Mouse (Mus musculus): ENCODE data around the gene Mlxipl. TPM values are rescaled to one million over a fixed set of nuclear protein-coding genes. Genes with fewer than 3 reads are reported as not detected.

Mlxipl gene
- total and polyA plus RNA-seq, 2 experiments from 2014 or later = 0.76 to 1.0 TPM

DNA sequence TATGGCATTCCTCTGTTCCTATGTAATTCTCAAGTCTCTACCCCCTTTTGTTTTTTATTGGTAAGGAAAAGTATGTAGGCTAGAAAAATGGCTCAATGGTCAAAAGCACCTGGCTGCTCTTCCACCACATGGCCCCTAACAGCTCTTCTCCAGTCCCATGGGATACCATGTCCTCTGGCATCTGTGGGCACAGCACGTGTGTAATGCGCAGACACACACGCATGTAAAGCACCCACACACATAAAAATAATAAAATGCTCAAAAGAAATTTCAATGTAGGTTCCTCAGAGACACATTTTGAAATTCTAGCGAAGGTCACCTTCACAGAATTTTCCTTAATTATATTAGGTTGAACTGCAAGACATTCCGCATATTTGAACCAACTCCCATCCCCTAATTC, 79.8 kb downstream of the Mlxipl start:
- ATAC-seq = no peak
- no peaks in the 10 kb centered on the region for H3K9me3 ChIP-seq (ENCODE audit: low read length)
- peak overlapping the region; percentile 75 for H3K4me3 ChIP-seq (ENCODE audit: low read depth, low read length)
- no peak for DNase-seq
- H3K36me3 ChIP-seq (ENCODE audit: insufficient read depth) = peaks cover 27% of the 10 kb centered on the region
- peaks cover 6% of the 10 kb centered on the region; the same call in 1 of the 2 replicates for H3K4me1 ChIP-seq (ENCODE audit: insufficient read depth)
- H3K27me3 ChIP-seq (ENCODE audit: insufficient read depth, low read length) = no peaks in the 10 kb centered on the region
- peak overlapping the region; percentile 85 for H3K9ac ChIP-seq
- no peak for TF ChIP-seq CTCF (IDR thresholded peaks at IDR 0.05; ENCODE audit: low read depth)
- H3K27ac ChIP-seq (ENCODE audit: low read depth, low read length) = no peak overlapping the region
- 95% methylated on average over 5 of the region's 5 CpGs for WGBS
- peak overlapping the region; percentile 85 for H3K4me2 ChIP-seq (ENCODE audit: low read depth)

DNA sequence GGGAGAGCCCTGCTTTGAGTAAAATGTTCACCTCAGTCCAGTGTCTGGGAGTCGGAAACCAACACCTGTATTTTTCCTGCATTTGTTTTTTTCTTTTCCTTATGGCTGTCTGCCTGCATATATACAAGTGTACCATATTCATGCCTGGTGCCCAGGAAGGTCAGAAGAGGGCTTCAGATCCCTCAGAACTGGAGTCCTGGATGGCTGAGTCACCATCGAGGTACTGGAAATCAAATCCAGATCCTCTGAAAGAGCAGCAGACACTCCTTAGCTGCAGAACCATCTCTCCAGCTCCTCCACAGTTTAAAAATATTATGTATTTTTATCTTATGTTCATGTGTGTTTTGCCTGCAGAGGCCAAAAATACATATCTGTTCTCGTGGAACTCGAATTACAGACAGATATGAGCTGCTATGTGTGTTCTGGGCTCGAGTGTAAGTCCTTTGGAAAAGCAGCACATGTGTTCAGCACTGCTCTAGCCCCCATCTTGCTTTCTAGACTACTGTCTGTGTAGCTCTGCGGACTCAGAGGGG, 82.1 kb downstream of the Mlxipl start:
- no peak for TF ChIP-seq CTCF (IDR thresholded peaks at IDR 0.05; ENCODE audit: low read depth)
- Histone ChIP-seq H3K36me3 (ENCODE audit: insufficient read depth) (peaks cover 45% of the 10 kb centered on the region), H3K4me3 (ENCODE audit: low read depth, low read length) (no peak overlapping the region), H3K4me1 (ENCODE audit: insufficient read depth) (peaks cover 6% of the 10 kb centered on the region; the same call in 1 of the 2 replicates), H3K4me2 (ENCODE audit: low read depth) (no peak overlapping the region), H3K27ac (ENCODE audit: low read depth, low read length) (no peak overlapping the region), H3K9me3 (ENCODE audit: low read length) (no peaks in the 10 kb centered on the region), H3K27me3 (ENCODE audit: insufficient read depth, low read length) (no peaks in the 10 kb centered on the region), H3K9ac (no peak overlapping the region)
- WGBS = 94% methylated on average over 6 of the region's 6 CpGs
- DNase-seq (no peak), ATAC-seq (no peak)

DNA sequence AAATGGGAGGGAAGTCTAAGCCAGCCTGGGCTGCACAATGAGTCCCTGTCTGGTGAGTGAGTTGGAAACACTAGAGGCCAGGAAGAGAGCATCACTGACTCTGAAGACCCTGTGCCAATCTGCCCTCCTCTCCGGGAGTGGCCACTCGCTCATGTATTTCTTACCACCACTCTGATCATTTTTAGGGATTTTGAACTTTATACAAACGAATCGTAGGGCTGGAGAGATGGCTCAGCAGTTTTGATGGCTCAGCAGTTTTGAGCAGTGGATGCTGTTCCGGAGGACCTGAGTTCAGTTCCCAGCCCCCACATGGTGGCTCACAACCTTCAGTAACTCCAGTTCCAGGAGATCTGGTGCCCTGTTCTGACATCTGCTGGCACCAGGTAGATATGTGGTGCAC, 83.3 kb downstream of the Mlxipl start:
- Histone ChIP-seq H3K9me3 (ENCODE audit: low read length) (no peaks in the 10 kb centered on the region), H3K36me3 (ENCODE audit: insufficient read depth) (peaks cover 57% of the 10 kb centered on the region), H3K4me3 (ENCODE audit: low read depth, low read length) (no peak overlapping the region), H3K4me2 (ENCODE audit: low read depth) (no peak overlapping the region), H3K4me1 (ENCODE audit: insufficient read depth) (peaks cover 6% of the 10 kb centered on the region; the same call in 1 of the 2 replicates), H3K9ac (no peak overlapping the region), H3K27ac (ENCODE audit: low read depth, low read length) (no peak overlapping the region), H3K27me3 (ENCODE audit: insufficient read depth, low read length) (no peaks in the 10 kb centered on the region)
- DNase-seq = no peak
- TF ChIP-seq CTCF (IDR thresholded peaks at IDR 0.05; ENCODE audit: low read depth) = no peak
- WGBS = 95% methylated on average over 5 of the region's 5 CpGs
- ATAC-seq = no peak

DNA sequence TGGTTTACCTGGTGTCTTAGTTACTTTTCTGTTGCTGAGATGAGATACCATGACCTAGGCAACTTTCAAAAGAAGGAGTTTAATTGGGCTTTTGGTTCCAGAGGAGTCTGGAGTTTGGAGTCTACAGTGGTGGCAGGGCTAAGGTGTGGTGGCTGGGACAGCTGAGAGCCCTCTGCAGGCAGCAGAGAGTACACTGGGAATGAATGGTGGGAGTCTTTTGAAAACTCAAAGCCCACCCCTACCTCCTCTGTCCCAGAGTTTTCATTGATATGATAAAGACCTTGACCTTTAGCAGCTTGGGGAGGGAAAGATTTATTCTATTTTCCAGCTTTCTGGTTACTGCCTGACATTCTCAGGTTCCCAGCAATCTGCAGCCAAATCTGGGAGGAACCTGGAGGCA, 85.4 kb downstream of the Mlxipl start:
- Histone ChIP-seq H3K9ac (no peak overlapping the region), H3K4me2 (ENCODE audit: low read depth) (no peak overlapping the region), H3K27me3 (ENCODE audit: insufficient read depth, low read length) (no peaks in the 10 kb centered on the region), H3K36me3 (ENCODE audit: insufficient read depth) (peaks cover 74% of the 10 kb centered on the region), H3K9me3 (ENCODE audit: low read length) (no peaks in the 10 kb centered on the region), H3K4me3 (ENCODE audit: low read depth, low read length) (no peak overlapping the region), H3K4me1 (ENCODE audit: insufficient read depth) (no peaks in the 10 kb centered on the region), H3K27ac (ENCODE audit: low read depth, low read length) (no peak overlapping the region)
- DNase-seq (no peak), ATAC-seq (no peak)
- no peak for TF ChIP-seq CTCF (IDR thresholded peaks at IDR 0.05; ENCODE audit: low read depth)

DNA sequence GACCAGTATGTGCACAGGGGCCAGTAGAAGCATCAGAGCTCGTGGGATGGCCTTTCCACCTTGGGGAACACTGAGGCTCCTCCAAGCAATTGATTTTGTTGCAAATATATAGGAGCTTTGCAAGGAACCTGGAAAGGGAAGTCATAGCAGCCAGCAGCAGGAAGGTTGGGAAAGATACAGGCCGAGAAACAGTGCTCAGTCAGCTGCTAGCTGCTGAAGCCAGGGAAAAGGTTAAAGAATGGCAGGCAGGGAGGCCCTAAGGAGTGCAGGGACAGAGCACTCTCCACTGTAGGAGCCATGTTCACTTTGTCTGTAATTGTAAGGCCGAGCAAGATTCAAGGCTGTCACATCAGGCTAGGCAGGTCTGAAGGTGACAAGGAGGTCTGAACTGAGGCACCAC, 88.8 kb downstream of the Mlxipl start:
- no peak overlapping the region for H3K4me2 ChIP-seq (ENCODE audit: low read depth)

DNA sequence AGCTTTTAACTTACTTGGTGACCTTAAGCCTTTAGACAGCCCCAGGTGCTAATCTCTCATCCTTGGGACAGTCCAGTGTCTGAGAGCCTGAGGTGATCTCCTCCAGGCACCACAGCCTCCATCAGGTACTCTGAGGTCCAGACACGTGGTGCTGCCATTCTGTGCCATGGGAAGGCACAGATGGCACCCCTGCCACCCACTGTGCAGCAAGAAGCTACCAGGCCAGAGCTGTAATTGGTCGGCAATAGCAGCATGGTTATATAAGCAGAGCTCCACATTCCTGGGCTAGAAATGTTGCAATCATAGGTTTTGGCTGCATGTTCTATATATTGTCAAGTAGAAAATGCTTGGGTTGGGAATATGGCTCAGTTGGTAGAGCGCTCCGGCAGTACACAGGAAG, 89.3 kb downstream of the Mlxipl start:
- Histone ChIP-seq H3K9me3 (ENCODE audit: low read length) (no peaks in the 10 kb centered on the region), H3K9ac (no peak overlapping the region), H3K4me3 (ENCODE audit: low read depth, low read length) (no peak overlapping the region), H3K27me3 (ENCODE audit: insufficient read depth, low read length) (no peaks in the 10 kb centered on the region), H3K27ac (ENCODE audit: low read depth, low read length) (no peak overlapping the region), H3K4me2 (ENCODE audit: low read depth) (no peak overlapping the region), H3K4me1 (ENCODE audit: insufficient read depth) (no peaks in the 10 kb centered on the region), H3K36me3 (ENCODE audit: insufficient read depth) (peaks cover 76% of the 10 kb centered on the region)
- TF ChIP-seq CTCF (IDR thresholded peaks at IDR 0.05; ENCODE audit: low read depth) = no peak
- ATAC-seq (no peak), DNase-seq (no peak)
- WGBS = 88% methylated on average over 4 of the region's 4 CpGs

More for the DNA sequence above, 88.8 kb downstream of the Mlxipl start:
- Histone ChIP-seq H3K9me3 (ENCODE audit: low read length) (no peaks in the 10 kb centered on the region), H3K36me3 (ENCODE audit: insufficient read depth) (peaks cover 81% of the 10 kb centered on the region), H3K4me1 (ENCODE audit: insufficient read depth) (no peaks in the 10 kb centered on the region), H3K4me3 (ENCODE audit: low read depth, low read length) (no peak overlapping the region), H3K27me3 (ENCODE audit: insufficient read depth, low read length) (no peaks in the 10 kb centered on the region), H3K9ac (no peak overlapping the region), H3K27ac (ENCODE audit: low read depth, low read length) (no peak overlapping the region)
- no peak for DNase-seq
- 88% methylated on average over 3 of the region's 3 CpGs for WGBS
- no peak for ATAC-seq
- TF ChIP-seq CTCF (IDR thresholded peaks at IDR 0.05; ENCODE audit: low read depth) = no peak

DNA sequence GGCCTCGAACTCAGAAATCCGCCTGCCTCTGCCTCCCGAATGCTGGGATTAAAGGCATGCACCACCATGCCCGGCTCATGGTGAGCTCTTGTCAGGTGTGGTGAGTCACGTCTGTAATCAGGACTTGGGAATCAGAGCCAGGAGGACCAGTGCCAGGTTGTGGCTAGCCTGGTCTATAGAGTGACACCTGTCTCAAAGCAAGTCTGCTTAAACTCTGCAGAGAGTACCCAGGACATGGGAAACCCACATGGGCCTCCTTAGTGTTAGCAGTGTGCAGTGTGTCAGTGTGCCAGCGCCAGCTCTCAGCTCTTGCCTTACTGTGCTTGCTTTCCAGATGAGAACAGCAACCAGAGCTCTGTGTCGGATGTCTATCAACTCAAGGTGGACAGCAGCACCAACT, 89.9 kb downstream of the Mlxipl start:
- no peaks in the 10 kb centered on the region for H3K27me3 ChIP-seq (ENCODE audit: insufficient read depth, low read length)
- H3K4me2 ChIP-seq (ENCODE audit: low read depth) = no peak overlapping the region
- no peak overlapping the region for H3K4me3 ChIP-seq (ENCODE audit: low read depth, low read length)
- H3K4me1 ChIP-seq (ENCODE audit: insufficient read depth) = no peaks in the 10 kb centered on the region
- peaks cover 74% of the 10 kb centered on the region for H3K36me3 ChIP-seq (ENCODE audit: insufficient read depth)
- H3K9me3 ChIP-seq (ENCODE audit: low read length) = no peaks in the 10 kb centered on the region
- no peak overlapping the region for H3K27ac ChIP-seq (ENCODE audit: low read depth, low read length)
- no peak for ATAC-seq
- H3K9ac ChIP-seq = no peak overlapping the region
- no peak for DNase-seq
- TF ChIP-seq CTCF (IDR thresholded peaks at IDR 0.05; ENCODE audit: low read depth) = no peak
- 96% methylated on average over 6 of the region's 7 CpGs for WGBS

Measured in forebrain, postnatal 0 days (tissue).